ENCODE assay signal across 8 mouse cellular contexts in the genomic region with DNA sequence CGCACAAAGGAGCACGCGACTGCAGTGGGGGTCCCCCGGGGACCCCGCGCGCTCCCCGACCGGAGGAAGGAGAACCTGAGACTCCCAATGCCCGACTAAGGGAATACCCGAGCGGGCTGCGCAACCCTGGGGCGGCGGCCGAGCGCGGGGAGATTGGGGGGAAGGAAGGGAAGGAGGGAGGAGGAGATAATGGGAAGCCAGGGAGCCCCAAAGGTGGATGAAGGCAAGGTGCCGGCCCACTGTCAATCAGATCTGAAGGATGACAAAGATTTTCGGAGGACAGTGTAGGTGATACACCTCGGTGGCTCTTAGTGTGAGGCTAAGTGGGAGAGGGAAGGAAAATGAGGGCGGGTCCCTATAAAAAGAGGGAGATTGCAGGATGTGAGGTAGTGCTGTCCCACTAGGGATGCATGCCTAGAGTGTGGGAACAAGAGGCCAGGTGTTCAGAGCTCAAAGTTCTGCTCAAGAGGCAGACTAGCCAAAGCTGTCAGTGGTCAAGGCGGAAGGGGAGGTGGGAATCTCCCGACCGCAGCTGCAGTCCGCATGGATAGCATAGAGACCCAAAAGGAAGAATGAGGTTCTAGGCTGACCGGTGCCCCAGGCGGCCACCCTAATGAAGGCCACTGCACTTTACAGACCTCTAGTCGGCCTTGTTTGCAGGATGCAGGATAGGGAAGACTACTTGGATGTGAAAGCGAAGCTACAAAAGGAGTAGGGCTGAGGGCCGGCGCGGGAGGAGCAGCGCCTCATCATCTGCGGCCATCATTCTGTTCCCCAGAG. TPM values are rescaled to one million over a fixed set of nuclear protein-coding genes. Genes with fewer than 3 reads are reported as not detected.
DNase-seq lines count a peak whose midpoint lies in the region; ATAC-seq lines count a peak whose summit lies in the region.

A gene (minus strand): TSS at position 274 of the 780 bp plus-strand sequence.

- peaks cover 26% of the 10 kb centered on the region for H3K36me3 ChIP-seq in embryonic facial prominence, embryonic 14.5 days (ENCODE audit: control insufficient read depth, insufficient read depth, low read length)
- peaks cover 18% of the 10 kb centered on the region for H3K36me3 ChIP-seq in midbrain, embryonic 16.5 days (ENCODE audit: control insufficient read depth, insufficient read depth, low read length)

- H3K9ac ChIP-seq in embryonic facial prominence, embryonic 14.5 days (ENCODE audit: low read depth, low read length): peak within 1 kb of the TSS; percentile 90
- H3K9ac ChIP-seq in midbrain, embryonic 16.5 days (ENCODE audit: low read depth, low read length): peak within 1 kb of the TSS; percentile 99

- peak within 1 kb of the TSS; percentile 89 for H3K4me3 ChIP-seq in embryonic facial prominence, embryonic 14.5 days (ENCODE audit: low read depth, low read length)
- H3K4me3 ChIP-seq in midbrain, embryonic 16.5 days (ENCODE audit: low read depth, low read length): peak within 1 kb of the TSS; percentile 84

- peaks cover 6% of the 10 kb centered on the region; the same call in 1 of the 2 replicates for H3K4me1 ChIP-seq in embryonic facial prominence, embryonic 14.5 days (ENCODE audit: control insufficient read depth, insufficient read depth, low read length)
- peaks cover 35% of the 10 kb centered on the region for H3K4me1 ChIP-seq in midbrain, embryonic 16.5 days (ENCODE audit: control insufficient read depth, insufficient read depth, low read length)

- DNase-seq in layer of hippocampus, adult 8-10 months (ENCODE audit: low spot score in 2 of 2): no peak
- DNase-seq in layer of hippocampus, adult 11-12 months (ENCODE audit: low spot score): no peak
- DNase-seq in adrenal gland, postnatal 25 days: no peak
- peak; percentile 10 for DNase-seq in embryonic facial prominence, embryonic 14.5 days (ENCODE audit: low spot score)
- DNase-seq in layer of hippocampus, postnatal 10 days (ENCODE audit: low spot score in 2 of 2): no peak
- no peak for DNase-seq in B cell, adult 2 months
- no peak for DNase-seq in testis, postnatal 10 days (ENCODE audit: low spot score)

- H3K9me3 ChIP-seq in embryonic facial prominence, embryonic 14.5 days (ENCODE audit: control insufficient read depth, low read length): no peaks in the 10 kb centered on the region
- no peaks in the 10 kb centered on the region for H3K9me3 ChIP-seq in midbrain, embryonic 16.5 days (replicated peaks; ENCODE audit: control insufficient read depth, low read length, poor library complexity, severe bottlenecking)

- H3K27ac ChIP-seq in embryonic facial prominence, embryonic 14.5 days (replicated peaks; ENCODE audit: low read depth, low read length): peak within 1 kb of the TSS; percentile 73
- peak within 1 kb of the TSS; percentile 98 for H3K27ac ChIP-seq in midbrain, embryonic 16.5 days (ENCODE audit: low read length)

- 8% methylated on average over 35 of the region's 35 CpGs for WGBS in embryonic facial prominence, embryonic 14.5 days
- 6% methylated on average over 35 of the region's 35 CpGs for WGBS in midbrain, embryonic 16.5 days

- peak within 1 kb of the TSS; percentile 88 for H3K4me2 ChIP-seq in embryonic facial prominence, embryonic 14.5 days (ENCODE audit: low read depth, low read length)
- peak within 1 kb of the TSS; percentile 95 for H3K4me2 ChIP-seq in midbrain, embryonic 16.5 days (ENCODE audit: low read length)

- 0 out of 2 replicates have a peak, but pooled peaks cover 6% of the 10 kb centered on the region for H3K27me3 ChIP-seq in embryonic facial prominence, embryonic 14.5 days (replicated peaks; ENCODE audit: control insufficient read depth, insufficient read depth, low read length)
- no peaks in the 10 kb centered on the region for H3K27me3 ChIP-seq in midbrain, embryonic 16.5 days (ENCODE audit: control insufficient read depth, insufficient read depth, low read depth, low read length)

- peak; percentile 45 for ATAC-seq in embryonic facial prominence, embryonic 14.5 days (ENCODE audit: low read depth)
- ATAC-seq in midbrain, embryonic 16.5 days: peak; percentile 52

RNA-seq across cellular contexts. Expression of the gene that starts here (rescaled TPM):
- 100 to 1,000 TPM; 361 to 451 (median 407) TPM for total RNA-seq in layer of hippocampus, adult 8-10 months (2022)
- 59.3 and 70.9 TPM in 2 replicates for total RNA-seq in adrenal gland, postnatal 25 days (2021)
- 32.5 and 35.0 TPM in 2 replicates for polyA plus RNA-seq in embryonic facial prominence, embryonic 14.5 days (2014; fragmentation: Nextera tagmentation; extraction: Ambion mirVana)
- total RNA-seq in layer of hippocampus, postnatal 10 days (2021): 100 to 1,000 TPM; 721 to 749 TPM
- 1,570 and 1,631 TPM in 2 replicates for polyA plus RNA-seq in midbrain, embryonic 16.5 days (2015; fragmentation: Nextera tagmentation; extraction: Ambion mirVana)

Comparison
In these comparisons a context has a peak if more than half of its experiments do, and no peak if none do; other contexts are left out.
1. RNA of the gene that starts here (polyA plus RNA-seq): 1,570 to 1,631 TPM in midbrain, embryonic 16.5 days; 32.5 to 35.0 TPM in embryonic facial prominence, embryonic 14.5 days; every median in the first group is over 10 times any median in the second.